Mouse (Mus musculus) stomach, embryonic 16.5 days (tissue): Measurements from ENCODE around the gene Gapvd1. TPM values are rescaled to one million over a fixed set of nuclear protein-coding genes. Genes with fewer than 3 reads are reported as not detected.

Source experiments
- ATAC-seq: fragments of 200-750 bp; cut with Nextera tagmentation; 2 replicates; pipeline ENCODE4 v1.8.0; 2017; ENCODE audit warnings: moderate number of reproducible peaks, moderate TSS enrichment; ENCODE audit not compliant: insufficient read depth, low FRiP score
- H3K27ac ChIP-seq: fragments of 300-500 bp; sonication (generic); 2 replicates; pipeline ENCODE4 v1.5.1; 2014; ENCODE audit warnings: low read length
- H3K27me3 ChIP-seq: fragments of 300-500 bp; sonication (generic); 2 replicates; pipeline ENCODE4 v1.6.1; 2014; ENCODE audit warnings: low read length, control low read depth, mixed read lengths; ENCODE audit not compliant: control insufficient read depth, insufficient read depth
- H3K36me3 ChIP-seq: fragments of 300-500 bp; sonication (generic); 2 replicates; pipeline ENCODE4 v1.6.1; 2014; ENCODE audit warnings: low read length; ENCODE audit not compliant: control insufficient read depth, insufficient read depth
- H3K4me1 ChIP-seq: fragments of 300-500 bp; sonication (generic); 2 replicates; pipeline ENCODE4 v1.6.1; 2014; ENCODE audit warnings: low read length, control low read depth, mixed read lengths; ENCODE audit not compliant: control insufficient read depth, insufficient read depth
- H3K4me2 ChIP-seq: fragments of 300-500 bp; sonication (generic); 2 replicates; pipeline ENCODE4 v1.6.1; 2014; ENCODE audit warnings: low read depth, low read length, mixed read lengths
- H3K4me3 ChIP-seq: fragments of 300-500 bp; sonication (generic); replicated peaks from 2 replicates; pipeline ENCODE4 v1.5.1; 2014; ENCODE audit warnings: mild to moderate bottlenecking, low read length
- H3K9ac ChIP-seq: fragments of 300-500 bp; sonication (generic); 2 replicates; pipeline ENCODE4 v1.6.1; 2014; ENCODE audit warnings: low read length
- H3K9me3 ChIP-seq: fragments of 300-500 bp; sonication (generic); replicated peaks from 2 replicates; pipeline ENCODE4 v1.6.1; 2016; ENCODE audit warnings: low read length, control low read depth; ENCODE audit not compliant: control insufficient read depth
- WGBS: fragments of 180-500 bp; shearing (Covaris S2); extraction: QIAGEN DNeasy Blood & Tissue Kit; methylation state at CpG from one replicate; pipeline ENCODE4 v1.1.7; 2014; 5-methylcytosine and 5-hydroxymethylcytosine counted together
- polyA plus RNA-seq: library from polyadenylated mRNA; unstranded; fragments of >200 nt; fragmentation: Nextera tagmentation; extraction: Ambion mirVana; gene quantifications from 2 replicates; pipeline ENCODE4 v1.2.1, GENCODE M21; 2015

The Gapvd1 gene
- polyA plus RNA-seq, 1 experiment from 2014 or later: 81.4 TPM

GRCm38 (mm10) chr2:34677976-34678375 lies 77.1 kb downstream of the Gapvd1 start:
- Histone ChIP-seq H3K27ac (no peak overlapping the region), H3K27me3 (no peaks in the 10 kb centered on the region), H3K4me1 (no peaks in the 10 kb centered on the region), H3K4me2 (no peak overlapping the region), H3K9ac (no peak overlapping the region), H3K4me3 (no peak overlapping the region), H3K36me3 (peaks cover 7% of the 10 kb centered on the region), H3K9me3 (no peaks in the 10 kb centered on the region)
- WGBS: 86% methylated on average over 4 of the region's 4 CpGs
- ATAC-seq: no peak

- 94% methylated on average over 8 of the region's 8 CpGs for WGBS
- peaks cover 7% of the 10 kb centered on the region for H3K36me3 ChIP-seq
- no peaks in the 10 kb centered on the region for H3K27me3 ChIP-seq
- H3K4me3 ChIP-seq: no peak overlapping the region
- ATAC-seq: no peak
- no peak overlapping the region for H3K4me2 ChIP-seq
- no peak overlapping the region for H3K27ac ChIP-seq
- no peak overlapping the region for H3K9ac ChIP-seq
- no peaks in the 10 kb centered on the region for H3K9me3 ChIP-seq
- H3K4me1 ChIP-seq: no peaks in the 10 kb centered on the region
These were observed 78.0 kb downstream of the Gapvd1 start for GRCm38 (mm10) chr2:34677061-34677460.

- peaks cover 7% of the 10 kb centered on the region for H3K36me3 ChIP-seq
- no peak for ATAC-seq
These were observed 81.2 kb downstream of the Gapvd1 start for GRCm38 (mm10) chr2:34673846-34674245.

GRCm38 (mm10) chr2:34671385-34672026 lies 83.5 kb downstream of the Gapvd1 start:
- H3K9me3 ChIP-seq: no peaks in the 10 kb centered on the region
- 22% methylated on average over 31 of the region's 31 CpGs for WGBS
- H3K4me3 ChIP-seq: peak overlapping the region; percentile 42
- peak; percentile 74; the same call in 1 of the 2 replicates for ATAC-seq
- no peaks in the 10 kb centered on the region for H3K27me3 ChIP-seq
- peak overlapping the region; percentile 6; the same call in 1 of the 2 replicates for H3K27ac ChIP-seq
- peaks cover 7% of the 10 kb centered on the region; the same call in 1 of the 2 replicates for H3K4me1 ChIP-seq
- H3K36me3 ChIP-seq: peaks cover 4% of the 10 kb centered on the region; the same call in 1 of the 2 replicates
- peak overlapping the region; percentile 61 for H3K4me2 ChIP-seq
- peak overlapping the region; percentile 63 for H3K9ac ChIP-seq

More at GRCm38 (mm10) chr2:34673846-34674245, 81.2 kb downstream of the Gapvd1 start:
- Histone ChIP-seq H3K27me3 (no peaks in the 10 kb centered on the region), H3K4me1 (peaks cover 6% of the 10 kb centered on the region; the same call in 1 of the 2 replicates), H3K4me2 (no peak overlapping the region), H3K9ac (no peak overlapping the region), H3K4me3 (no peak overlapping the region), H3K9me3 (no peaks in the 10 kb centered on the region), H3K27ac (no peak overlapping the region)
- 83% methylated on average over 11 of the region's 11 CpGs for WGBS

- no peaks in the 10 kb centered on the region for H3K9me3 ChIP-seq
- H3K27me3 ChIP-seq: no peaks in the 10 kb centered on the region
- no peak overlapping the region for H3K9ac ChIP-seq
- no peak for ATAC-seq
- no peak overlapping the region for H3K4me3 ChIP-seq
- peaks cover under 1% of the 10 kb centered on the region; the same call in 1 of the 2 replicates for H3K36me3 ChIP-seq
- peaks cover 7% of the 10 kb centered on the region; the same call in 1 of the 2 replicates for H3K4me1 ChIP-seq
- 83% methylated on average over 6 of the region's 6 CpGs for WGBS
- no peak overlapping the region for H3K27ac ChIP-seq
- H3K4me2 ChIP-seq: no peak overlapping the region
These were observed 84.6 kb downstream of the Gapvd1 start for GRCm38 (mm10) chr2:34670470-34670869.

- H3K4me3 ChIP-seq: no peak overlapping the region
- no peak for ATAC-seq
- no peaks in the 10 kb centered on the region for H3K27me3 ChIP-seq
- 45% methylated on average over 8 of the region's 8 CpGs for WGBS
- H3K27ac ChIP-seq: no peak overlapping the region
- no peaks in the 10 kb centered on the region for H3K36me3 ChIP-seq
- H3K9ac ChIP-seq: 0 out of 2 replicates have a peak overlapping the region, but pooled peaks have one; percentile 3
- H3K4me1 ChIP-seq: peaks cover 7% of the 10 kb centered on the region; the same call in 1 of the 2 replicates
- no peaks in the 10 kb centered on the region for H3K9me3 ChIP-seq
- H3K4me2 ChIP-seq: no peak overlapping the region
These were observed 85.8 kb downstream of the Gapvd1 start for GRCm38 (mm10) chr2:34669203-34669746.

GRCm38 (mm10) chr2:34668440-34669191 lies 86.4 kb downstream of the Gapvd1 start:
- no peak; the same call in 1 of the 2 replicates for ATAC-seq
- Histone ChIP-seq H3K4me3 (no peak overlapping the region), H3K36me3 (no peaks in the 10 kb centered on the region), H3K27ac (no peak overlapping the region), H3K4me1 (peaks cover 7% of the 10 kb centered on the region; the same call in 1 of the 2 replicates), H3K4me2 (0 out of 2 replicates have a peak overlapping the region, but pooled peaks have one; percentile 12), H3K27me3 (no peaks in the 10 kb centered on the region), H3K9me3 (no peaks in the 10 kb centered on the region), H3K9ac (0 out of 2 replicates have a peak overlapping the region, but pooled peaks have one; percentile 10)
- WGBS: 25% methylated on average over 17 of the region's 17 CpGs

- no peak overlapping the region for H3K4me2 ChIP-seq
- H3K27ac ChIP-seq: no peak overlapping the region
- no peaks in the 10 kb centered on the region for H3K27me3 ChIP-seq
- H3K9ac ChIP-seq: no peak overlapping the region
- H3K36me3 ChIP-seq: no peaks in the 10 kb centered on the region
- H3K4me1 ChIP-seq: peaks cover 7% of the 10 kb centered on the region; the same call in 1 of the 2 replicates
- H3K4me3 ChIP-seq: no peak overlapping the region
- H3K9me3 ChIP-seq: no peaks in the 10 kb centered on the region
- 44% methylated on average over 10 of the region's 10 CpGs for WGBS
- ATAC-seq: no peak
These were observed 87.2 kb downstream of the Gapvd1 start for GRCm38 (mm10) chr2:34667820-34668219.

GRCm38 (mm10) chr2:34647410-34647809 lies 107.6 kb downstream of the Gapvd1 start:
- Histone ChIP-seq H3K4me2 (no peak overlapping the region), H3K9ac (no peak overlapping the region), H3K27me3 (no peaks in the 10 kb centered on the region), H3K9me3 (no peaks in the 10 kb centered on the region), H3K36me3 (no peaks in the 10 kb centered on the region), H3K27ac (no peak overlapping the region), H3K4me3 (no peak overlapping the region), H3K4me1 (peaks cover 11% of the 10 kb centered on the region)
- ATAC-seq: no peak
- WGBS: 72% methylated on average over 11 of the region's 11 CpGs
